Mouse (Mus musculus) heart, embryonic 16.5 days (tissue): ENCODE measurements around the gene Rbm25. TPM values are rescaled to one million over a fixed set of nuclear protein-coding genes. Genes with fewer than 3 reads are reported as not detected.

Source experiments
- ATAC-seq: fragments of 200-750 bp; cut with Nextera tagmentation; replicated peaks from 2 replicates; pipeline ENCODE4 v1.8.0; 2017; ENCODE audit warnings: moderate number of reproducible peaks; ENCODE audit not compliant: insufficient read depth, low FRiP score; ENCODE audit errors: extremely low read depth
- H3K27ac ChIP-seq: fragments of 300-500 bp; sonication (generic); 2 replicates; pipeline ENCODE4 v1.5.1; 2014; ENCODE audit warnings: mild to moderate bottlenecking, low read length, control low read depth, moderate library complexity
- H3K27me3 ChIP-seq: fragments of 300-500 bp; sonication (generic); 2 replicates; pipeline ENCODE4 v1.6.1; 2014; ENCODE audit warnings: low read length, mixed read lengths; ENCODE audit not compliant: control insufficient read depth, insufficient read depth
- H3K36me3 ChIP-seq: fragments of 300-500 bp; sonication (generic); 2 replicates; pipeline ENCODE4 v1.6.1; 2014; ENCODE audit not compliant: control insufficient read depth, insufficient read depth
- H3K4me1 ChIP-seq: fragments of 300-500 bp; sonication (generic); 2 replicates; pipeline ENCODE4 v1.6.1; 2014; ENCODE audit warnings: low read length, mixed read lengths; ENCODE audit not compliant: control insufficient read depth, insufficient read depth
- H3K4me2 ChIP-seq: fragments of 300-500 bp; sonication (generic); 2 replicates; pipeline ENCODE4 v1.6.1; 2014; ENCODE audit warnings: low read depth, mild to moderate bottlenecking, control low read depth, low read length
- H3K4me3 ChIP-seq: fragments of 300-500 bp; sonication (generic); 2 replicates; pipeline ENCODE4 v1.5.1; 2014; ENCODE audit warnings: mild to moderate bottlenecking, control low read depth, low read length
- H3K9ac ChIP-seq: fragments of 300-500 bp; sonication (generic); 2 replicates; pipeline ENCODE4 v1.6.1; 2014; ENCODE audit warnings: low read length, control low read depth
- H3K9me3 ChIP-seq: fragments of 300-500 bp; sonication (generic); replicated peaks from 2 replicates; pipeline ENCODE4 v1.6.1; 2016; ENCODE audit warnings: low read length; ENCODE audit not compliant: control insufficient read depth
- WGBS: fragments of 180-500 bp; shearing (Covaris S2); extraction: QIAGEN DNeasy Blood & Tissue Kit; methylation state at CpG from one replicate; pipeline ENCODE4 v1.1.7; 2014; 5-methylcytosine and 5-hydroxymethylcytosine counted together
- polyA plus RNA-seq: library from polyadenylated mRNA; unstranded; fragments of >200 nt; fragmentation: Nextera tagmentation; extraction: Ambion mirVana; gene quantifications from 2 replicates; pipeline ENCODE4 v1.2.1, GENCODE M21; 2015

The Rbm25 gene
- polyA plus RNA-seq, 1 experiment from 2014 or later: 161 TPM

GRCm38 (mm10) chr12:83633807-83634206 lies 2.8 kb downstream of the Rbm25 start:
- H3K4me2 ChIP-seq: peak overlapping the region; percentile 37
- no peak for ATAC-seq
- H3K27me3 ChIP-seq: no peaks in the 10 kb centered on the region
- peaks cover 12% of the 10 kb centered on the region for H3K4me1 ChIP-seq
- WGBS: 38% methylated on average over 2 of the region's 2 CpGs
- H3K9ac ChIP-seq: no peak overlapping the region
- no peaks in the 10 kb centered on the region for H3K9me3 ChIP-seq
- no peak overlapping the region for H3K27ac ChIP-seq
- H3K36me3 ChIP-seq: peaks cover 11% of the 10 kb centered on the region; the same call in 1 of the 2 replicates
- no peak overlapping the region for H3K4me3 ChIP-seq

DNA sequence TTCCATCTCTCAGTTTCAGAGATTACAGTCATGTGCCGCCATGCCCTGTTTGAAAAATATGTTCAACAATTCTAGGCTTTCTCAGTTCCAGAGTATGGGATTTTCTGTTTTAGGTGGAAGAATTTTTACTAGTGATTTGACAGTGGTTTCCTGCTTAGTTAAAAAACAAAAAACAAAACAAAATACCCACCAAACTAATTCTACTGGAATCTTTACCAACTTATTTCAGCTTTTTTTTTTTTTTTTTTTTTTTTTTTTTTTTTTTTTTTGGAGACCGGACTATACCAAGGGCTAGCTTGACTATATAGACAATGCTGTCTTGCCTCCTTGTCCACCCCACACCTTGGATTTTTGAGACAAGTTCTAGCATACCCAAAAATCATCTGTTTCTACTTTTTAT lies 10.2 kb downstream of the Rbm25 start:
- H3K4me1 ChIP-seq: peaks cover 4% of the 10 kb centered on the region; the same call in 1 of the 2 replicates
- H3K9ac ChIP-seq: no peak overlapping the region
- H3K27me3 ChIP-seq: no peaks in the 10 kb centered on the region
- no peak for ATAC-seq
- 90% methylated on average over 2 of the region's 2 CpGs for WGBS
- H3K4me2 ChIP-seq: no peak overlapping the region
- H3K4me3 ChIP-seq: no peak overlapping the region
- no peak overlapping the region for H3K27ac ChIP-seq
- no peaks in the 10 kb centered on the region for H3K9me3 ChIP-seq
- peaks cover 35% of the 10 kb centered on the region for H3K36me3 ChIP-seq

DNA sequence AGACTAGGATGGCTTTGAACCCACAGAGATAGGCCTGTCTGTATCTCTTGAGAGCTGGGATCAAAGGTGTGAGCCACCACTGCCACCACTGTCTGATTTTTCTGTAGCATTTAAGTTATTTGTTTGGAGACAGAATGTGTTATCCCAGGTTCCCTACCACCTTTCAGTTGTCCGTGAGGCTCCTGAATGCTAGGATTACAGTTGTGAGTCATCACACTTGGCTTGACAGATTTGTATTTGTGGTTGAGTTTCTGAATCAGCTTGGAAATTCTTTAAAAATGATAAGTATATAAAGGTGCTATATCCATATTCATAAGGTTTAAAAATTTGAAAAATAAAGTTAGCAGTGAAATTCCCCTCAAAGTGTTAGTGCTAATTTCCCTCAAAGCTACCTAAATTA lies 12.1 kb downstream of the Rbm25 start:
- ATAC-seq: no peak
- H3K4me3 ChIP-seq: no peak overlapping the region
- no peaks in the 10 kb centered on the region for H3K4me1 ChIP-seq
- no peak overlapping the region for H3K9ac ChIP-seq
- H3K4me2 ChIP-seq: no peak overlapping the region
- H3K27ac ChIP-seq: no peak overlapping the region
- peaks cover 40% of the 10 kb centered on the region for H3K36me3 ChIP-seq
- no peaks in the 10 kb centered on the region for H3K27me3 ChIP-seq
- 77% methylated on average over 1 of the region's 1 CpGs for WGBS
- no peaks in the 10 kb centered on the region for H3K9me3 ChIP-seq

DNA sequence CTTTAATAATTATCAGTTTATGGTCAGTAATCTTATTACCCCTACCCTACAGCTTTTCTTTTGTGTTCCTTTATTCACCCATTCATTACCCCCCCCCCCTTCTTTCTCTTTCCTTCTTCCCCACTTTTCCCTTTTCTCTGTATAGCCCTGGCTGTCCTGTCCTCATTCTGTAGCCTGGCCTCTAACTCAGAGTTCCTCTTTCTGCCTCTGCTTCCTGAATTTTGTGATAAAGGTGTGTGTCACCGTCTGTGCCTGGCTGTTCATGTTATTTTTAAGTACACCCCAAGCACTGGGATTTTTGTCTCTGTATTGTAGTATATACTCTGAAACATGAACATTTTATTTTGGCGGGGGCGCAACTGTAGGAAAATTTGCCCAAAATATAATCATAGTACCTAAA lies 19.3 kb downstream of the Rbm25 start:
- Histone ChIP-seq H3K27me3 (no peaks in the 10 kb centered on the region), H3K36me3 (peaks cover 45% of the 10 kb centered on the region), H3K9me3 (no peaks in the 10 kb centered on the region), H3K9ac (no peak overlapping the region), H3K4me2 (no peak overlapping the region), H3K4me3 (no peak overlapping the region), H3K27ac (no peak overlapping the region), H3K4me1 (no peaks in the 10 kb centered on the region)
- no peak for ATAC-seq
- 71% methylated on average over 3 of the region's 3 CpGs for WGBS

DNA sequence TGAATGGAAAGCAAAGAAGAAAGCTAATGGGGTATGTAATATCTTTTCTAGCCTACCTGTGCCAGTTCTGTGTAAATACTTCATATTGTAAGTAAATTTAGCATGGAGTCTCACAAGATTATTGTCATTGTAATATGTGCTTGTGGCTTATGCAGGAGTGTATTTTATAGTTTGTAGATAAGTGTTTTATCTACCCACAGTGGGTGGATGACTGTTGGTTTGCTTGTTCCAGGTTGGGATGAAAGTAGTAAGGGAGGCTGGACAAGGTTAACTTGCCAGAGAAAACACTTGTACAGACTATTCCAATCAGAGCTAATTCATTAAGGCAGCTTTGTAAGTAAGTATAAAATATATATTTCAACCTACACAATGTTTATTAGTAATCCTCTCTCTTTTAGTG lies 20.4 kb downstream of the Rbm25 start:
- Histone ChIP-seq H3K4me1 (no peaks in the 10 kb centered on the region), H3K9me3 (no peaks in the 10 kb centered on the region), H3K27me3 (no peaks in the 10 kb centered on the region), H3K36me3 (peaks cover 42% of the 10 kb centered on the region), H3K27ac (no peak overlapping the region), H3K4me2 (no peak overlapping the region), H3K4me3 (no peak overlapping the region), H3K9ac (no peak overlapping the region)
- ATAC-seq: no peak

- H3K9ac ChIP-seq: no peak overlapping the region
- no peak for ATAC-seq
- no peak overlapping the region for H3K27ac ChIP-seq
Measured at GRCm38 (mm10) chr12:83685466-83685865, 54.4 kb downstream of the Rbm25 start.

DNA sequence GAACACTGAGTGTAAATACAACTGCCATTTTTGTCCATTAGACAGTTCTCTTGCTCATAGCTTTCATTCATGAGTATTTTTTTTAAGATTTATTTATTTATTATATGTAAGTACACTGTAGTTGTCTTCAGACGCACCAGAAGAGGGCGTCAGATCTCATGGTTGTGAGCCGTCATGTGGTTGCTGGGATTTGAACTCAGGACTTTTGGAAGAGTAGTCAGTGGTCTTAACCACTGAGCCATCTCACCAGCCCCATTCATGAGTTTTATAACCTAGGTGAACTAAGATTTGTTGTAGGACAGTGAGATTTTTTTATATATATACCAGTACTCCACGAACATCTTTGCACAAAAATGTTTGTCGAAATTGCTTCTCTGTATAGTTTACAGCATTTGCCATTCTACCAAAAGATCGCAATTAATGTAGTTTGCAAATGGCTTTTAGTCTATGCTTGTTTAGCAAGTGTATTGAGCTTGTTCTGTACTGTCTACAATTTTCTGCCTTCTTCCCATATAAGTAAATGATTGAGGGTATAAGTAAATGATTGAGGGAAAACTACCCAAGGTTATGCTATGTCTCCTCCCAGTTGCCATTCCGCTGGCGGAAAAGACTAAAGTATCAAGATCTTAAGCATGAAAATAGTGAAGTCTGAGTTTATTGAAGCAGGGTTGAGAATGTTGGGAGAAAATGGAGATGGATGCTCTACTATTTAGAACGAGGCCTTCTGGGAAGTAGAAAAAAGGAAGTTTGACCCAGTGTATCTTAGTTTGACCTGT lies 55.7 kb downstream of the Rbm25 start:
- Histone ChIP-seq H3K4me2 (no peak overlapping the region), H3K9ac (no peak overlapping the region), H3K4me1 (peaks cover 8% of the 10 kb centered on the region), H3K27me3 (no peaks in the 10 kb centered on the region), H3K27ac (no peak overlapping the region), H3K9me3 (no peaks in the 10 kb centered on the region), H3K36me3 (peaks cover 6% of the 10 kb centered on the region), H3K4me3 (no peak overlapping the region)
- ATAC-seq: no peak
- WGBS: 88% methylated on average over 9 of the region's 9 CpGs

More at GRCm38 (mm10) chr12:83685466-83685865, 54.4 kb downstream of the Rbm25 start:
- Histone ChIP-seq H3K36me3 (peaks cover 10% of the 10 kb centered on the region), H3K4me1 (peaks cover 8% of the 10 kb centered on the region), H3K9me3 (no peaks in the 10 kb centered on the region), H3K4me3 (no peak overlapping the region), H3K27me3 (no peaks in the 10 kb centered on the region), H3K4me2 (no peak overlapping the region)
- 90% methylated on average over 1 of the region's 1 CpGs for WGBS

DNA sequence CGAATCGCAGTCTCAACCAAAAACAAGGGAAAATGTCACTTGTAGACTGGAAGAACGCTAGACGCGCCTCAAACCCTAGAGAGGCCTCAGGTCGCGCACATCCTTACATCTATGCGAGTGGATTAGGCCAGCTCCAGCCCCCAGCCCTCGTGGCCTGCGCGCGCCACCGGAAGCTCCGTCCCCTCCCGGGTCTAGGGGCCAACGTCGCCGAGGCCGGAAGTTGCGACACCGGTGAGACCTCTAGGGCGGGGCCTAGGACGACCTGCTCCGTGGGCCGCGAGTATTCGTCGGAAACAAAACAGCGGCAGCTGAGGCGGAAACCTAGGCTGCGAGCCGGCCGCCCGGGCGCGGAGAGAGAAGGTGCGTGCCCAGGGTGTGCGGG lies 56.9 kb downstream of the Rbm25 start, which contains the start of gene Psen1:
Gene Psen1 (plus strand): TSS at position 219 of the 382 bp plus-strand sequence.
- under 1% methylated on average over 38 of the region's 38 CpGs for WGBS
- Histone ChIP-seq H3K36me3 (no peaks in the 10 kb centered on the region; the same call in 1 of the 2 replicates), H3K27ac (peak within 1 kb of the TSS; percentile 93), H3K4me1 (peaks cover 8% of the 10 kb centered on the region), H3K9me3 (no peaks in the 10 kb centered on the region), H3K4me3 (peak within 1 kb of the TSS; percentile 97), H3K27me3 (no peaks in the 10 kb centered on the region), H3K4me2 (peak within 1 kb of the TSS; percentile 77), H3K9ac (peak within 1 kb of the TSS; percentile 96)
- peak; percentile 98 for ATAC-seq

DNA sequence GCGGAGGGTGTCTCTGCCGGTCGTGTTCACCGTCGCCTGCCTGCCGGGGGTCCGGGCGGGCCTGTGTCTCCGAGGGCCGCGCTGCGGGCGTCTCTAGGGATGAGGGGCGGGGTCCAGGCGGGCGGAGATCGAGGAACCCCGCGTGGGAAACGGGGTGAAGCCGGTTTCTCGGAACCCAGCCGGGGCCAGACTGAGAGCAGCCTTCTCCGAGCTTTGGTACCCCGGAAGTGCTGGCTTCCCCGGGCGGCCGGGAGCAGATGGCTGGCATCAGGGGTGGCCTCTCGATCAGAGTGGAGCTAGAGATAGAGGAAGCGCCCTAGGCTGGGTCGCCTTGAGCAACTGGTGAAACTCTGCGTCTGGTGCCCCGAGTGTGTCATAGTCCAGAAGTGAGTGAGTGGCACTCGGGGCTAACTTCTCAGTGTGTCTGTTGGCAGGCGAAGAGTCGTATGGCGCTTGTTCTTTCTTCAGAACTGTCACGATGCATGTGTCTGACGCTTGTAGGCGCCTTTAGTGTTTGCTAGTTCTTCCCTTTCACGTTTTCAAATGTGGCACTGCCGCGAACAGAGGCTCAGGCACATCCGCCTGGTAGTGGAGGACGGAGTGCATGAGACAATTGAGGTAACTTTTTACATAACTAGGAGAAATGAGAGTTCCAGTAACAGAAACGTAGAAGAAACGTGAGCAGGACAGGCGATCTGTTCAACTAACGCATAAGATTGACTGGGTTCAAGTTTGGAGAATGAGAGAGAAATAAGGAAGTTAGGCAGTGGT lies 57.5 kb downstream of the Rbm25 start:
- Histone ChIP-seq H3K27ac (peak overlapping the region; percentile 93), H3K9me3 (no peaks in the 10 kb centered on the region), H3K4me3 (peak overlapping the region; percentile 97), H3K4me1 (peaks cover 8% of the 10 kb centered on the region), H3K36me3 (no peaks in the 10 kb centered on the region; the same call in 1 of the 2 replicates), H3K4me2 (peak overlapping the region; percentile 77), H3K9ac (peak overlapping the region; percentile 96), H3K27me3 (no peaks in the 10 kb centered on the region)
- under 1% methylated on average over 49 of the region's 49 CpGs for WGBS
- ATAC-seq: peak; percentile 69
